Mouse (Mus musculus): ENCODE results near the gene Mdk. TPM values are rescaled to one million over a fixed set of nuclear protein-coding genes. Genes with fewer than 3 reads are reported as not detected.

Gene Mdk
- polyA plus RNA-seq, 1 experiment from 2014 or later = 501 TPM

GRCm38 (mm10) chr2:91899141-91899540 is 33.0 kb downstream of the Mdk start:
- DNase-seq (ENCODE audit: low spot score) = no peak
- Histone ChIP-seq H3K4me2 (no peak overlapping the region), H3K4me3 (ENCODE audit: low read depth, low read length) (no peak overlapping the region), H3K9me3 (ENCODE audit: control insufficient read depth, low read length) (no peaks in the 10 kb centered on the region), H3K27ac (ENCODE audit: low read depth, low read length) (no peak overlapping the region), H3K4me1 (replicated peaks; ENCODE audit: control insufficient read depth, insufficient read depth, low read length) (no peaks in the 10 kb centered on the region), H3K9ac (ENCODE audit: low read depth, low read length) (no peak overlapping the region), H3K27me3 (replicated peaks; ENCODE audit: control insufficient read depth, insufficient read depth, low read length) (no peaks in the 10 kb centered on the region), H3K36me3 (ENCODE audit: control insufficient read depth, insufficient read depth, low read length) (peaks cover 10% of the 10 kb centered on the region)
- 88% methylated on average over 3 of the region's 3 CpGs for WGBS
- no peak for ATAC-seq (replicated peaks; ENCODE audit: low FRiP score)

- no peaks in the 10 kb centered on the region for H3K9me3 ChIP-seq (ENCODE audit: control insufficient read depth, low read length)
- DNase-seq (ENCODE audit: low spot score) = no peak
- no peak for ATAC-seq (replicated peaks; ENCODE audit: low FRiP score)
These were observed 34.1 kb downstream of the Mdk start for GRCm38 (mm10) chr2:91897968-91898367.

GRCm38 (mm10) chr2:91895401-91895800 is 36.7 kb downstream of the Mdk start:
- peaks cover 4% of the 10 kb centered on the region for H3K36me3 ChIP-seq (ENCODE audit: control insufficient read depth, insufficient read depth, low read length)
- H3K9ac ChIP-seq (ENCODE audit: low read depth, low read length) = no peak overlapping the region
- WGBS = 92% methylated on average over 3 of the region's 3 CpGs
- DNase-seq (ENCODE audit: low spot score) (no peak), ATAC-seq (replicated peaks; ENCODE audit: low FRiP score) (no peak)
- H3K4me1 ChIP-seq (replicated peaks; ENCODE audit: control insufficient read depth, insufficient read depth, low read length) = no peaks in the 10 kb centered on the region
- H3K4me2 ChIP-seq = no peak overlapping the region
- no peak overlapping the region for H3K27ac ChIP-seq (ENCODE audit: low read depth, low read length)
- no peaks in the 10 kb centered on the region for H3K27me3 ChIP-seq (replicated peaks; ENCODE audit: control insufficient read depth, insufficient read depth, low read length)
- no peak overlapping the region for H3K4me3 ChIP-seq (ENCODE audit: low read depth, low read length)
- no peaks in the 10 kb centered on the region for H3K9me3 ChIP-seq (ENCODE audit: control insufficient read depth, low read length)

More at GRCm38 (mm10) chr2:91897968-91898367, 34.1 kb downstream of the Mdk start:
- no peak overlapping the region for H3K4me2 ChIP-seq
- no peak overlapping the region for H3K27ac ChIP-seq (ENCODE audit: low read depth, low read length)
- no peak overlapping the region for H3K4me3 ChIP-seq (ENCODE audit: low read depth, low read length)
- H3K36me3 ChIP-seq (ENCODE audit: control insufficient read depth, insufficient read depth, low read length) = peaks cover 10% of the 10 kb centered on the region
- H3K27me3 ChIP-seq (replicated peaks; ENCODE audit: control insufficient read depth, insufficient read depth, low read length) = no peaks in the 10 kb centered on the region
- H3K9ac ChIP-seq (ENCODE audit: low read depth, low read length) = no peak overlapping the region
- no peaks in the 10 kb centered on the region for H3K4me1 ChIP-seq (replicated peaks; ENCODE audit: control insufficient read depth, insufficient read depth, low read length)

GRCm38 (mm10) chr2:91894716-91895115 is 37.4 kb downstream of the Mdk start:
- Histone ChIP-seq H3K4me3 (ENCODE audit: low read depth, low read length) (no peak overlapping the region), H3K27ac (ENCODE audit: low read depth, low read length) (no peak overlapping the region), H3K9me3 (ENCODE audit: control insufficient read depth, low read length) (no peaks in the 10 kb centered on the region), H3K4me2 (no peak overlapping the region), H3K36me3 (ENCODE audit: control insufficient read depth, insufficient read depth, low read length) (peaks cover 3% of the 10 kb centered on the region), H3K9ac (ENCODE audit: low read depth, low read length) (no peak overlapping the region), H3K4me1 (replicated peaks; ENCODE audit: control insufficient read depth, insufficient read depth, low read length) (no peaks in the 10 kb centered on the region), H3K27me3 (replicated peaks; ENCODE audit: control insufficient read depth, insufficient read depth, low read length) (no peaks in the 10 kb centered on the region)
- WGBS = 92% methylated on average over 3 of the region's 3 CpGs
- ATAC-seq (replicated peaks; ENCODE audit: low FRiP score) = no peak
- no peak for DNase-seq (ENCODE audit: low spot score)

- Histone ChIP-seq H3K9me3 (ENCODE audit: control insufficient read depth, low read length) (no peaks in the 10 kb centered on the region), H3K4me3 (ENCODE audit: low read depth, low read length) (no peak overlapping the region), H3K9ac (ENCODE audit: low read depth, low read length) (no peak overlapping the region), H3K27me3 (replicated peaks; ENCODE audit: control insufficient read depth, insufficient read depth, low read length) (no peaks in the 10 kb centered on the region), H3K4me2 (no peak overlapping the region), H3K27ac (ENCODE audit: low read depth, low read length) (no peak overlapping the region), H3K36me3 (ENCODE audit: control insufficient read depth, insufficient read depth, low read length) (peaks cover 3% of the 10 kb centered on the region; the same call in 1 of the 2 replicates), H3K4me1 (replicated peaks; ENCODE audit: control insufficient read depth, insufficient read depth, low read length) (no peaks in the 10 kb centered on the region)
- WGBS = 83% methylated on average over 4 of the region's 4 CpGs
- DNase-seq (ENCODE audit: low spot score) (no peak), ATAC-seq (replicated peaks; ENCODE audit: low FRiP score) (no peak)
These were observed 47.5 kb downstream of the Mdk start for GRCm38 (mm10) chr2:91884616-91885015.

- ATAC-seq (replicated peaks; ENCODE audit: low FRiP score) (no peak), DNase-seq (ENCODE audit: low spot score) (no peak)
- WGBS = 79% methylated on average over 4 of the region's 4 CpGs
- Histone ChIP-seq H3K4me1 (replicated peaks; ENCODE audit: control insufficient read depth, insufficient read depth, low read length) (no peaks in the 10 kb centered on the region; the same call in 1 of the 2 replicates), H3K27ac (ENCODE audit: low read depth, low read length) (no peak overlapping the region), H3K9ac (ENCODE audit: low read depth, low read length) (no peak overlapping the region), H3K4me3 (ENCODE audit: low read depth, low read length) (no peak overlapping the region), H3K36me3 (ENCODE audit: control insufficient read depth, insufficient read depth, low read length) (peaks cover 3% of the 10 kb centered on the region; the same call in 1 of the 2 replicates), H3K9me3 (ENCODE audit: control insufficient read depth, low read length) (no peaks in the 10 kb centered on the region), H3K27me3 (replicated peaks; ENCODE audit: control insufficient read depth, insufficient read depth, low read length) (no peaks in the 10 kb centered on the region), H3K4me2 (no peak overlapping the region)
These were observed 48.1 kb downstream of the Mdk start for GRCm38 (mm10) chr2:91883961-91884360.

Small RNA genes lying within 50 kb of the gene (microRNA-seq; reads per million reads assigned to microRNA genes)
- gene Mir6999 (ENCODE audit: borderline number of aligned reads) = 1.4 reads per million

Other genes with a start within 250 kb of the Mdk start
- gene Atg13, start 221.7 kb downstream of the Mdk start, polyA plus RNA-seq (2014; fragmentation: Nextera tagmentation; extraction: Ambion mirVana) = 23.0 and 23.3 TPM in 2 replicates
- 16.3 TPM in 2 replicates for gene Harbi1, start 221.4 kb downstream of the Mdk start, polyA plus RNA-seq (2014; fragmentation: Nextera tagmentation; extraction: Ambion mirVana)
- gene Ambra1, start 202.2 kb downstream of the Mdk start, polyA plus RNA-seq (2014; fragmentation: Nextera tagmentation; extraction: Ambion mirVana) = 13.0 and 14.0 TPM in 2 replicates
- 0.34 and 0.36 TPM in 2 replicates for gene Chrm4, start 5.0 kb downstream of the Mdk start, polyA plus RNA-seq (2014; fragmentation: Nextera tagmentation; extraction: Ambion mirVana)
- gene Gm9821, start 13.4 kb upstream of the Mdk start, polyA plus RNA-seq (2014; fragmentation: Nextera tagmentation; extraction: Ambion mirVana) = 3.7 and 4.8 TPM in 2 replicates
- gene Dgkz, start 43.6 kb upstream of the Mdk start, polyA plus RNA-seq (2014; fragmentation: Nextera tagmentation; extraction: Ambion mirVana) = 81.4 and 85.9 TPM in 2 replicates
- gene Creb3l1, start 92.2 kb upstream of the Mdk start, polyA plus RNA-seq (2014; fragmentation: Nextera tagmentation; extraction: Ambion mirVana) = 5.7 and 6.1 TPM in 2 replicates
- 12.5 and 12.7 TPM in 2 replicates for gene Phf21a, start 160.8 kb upstream of the Mdk start, polyA plus RNA-seq (2014; fragmentation: Nextera tagmentation; extraction: Ambion mirVana)